Mouse (Mus musculus) left cerebral cortex, adult 9 months (tissue): ENCODE results near the gene Cdh10.

Experiments used
- DNase-seq, 2 experiments: peaks; one replicate each; pipeline ENCODE4 v3.0.0; 2022; ENCODE audit warnings: low spot score in 2 of 2

The Cdh10 gene

GRCm38 (mm10) chr15:18975041-18975440 lies 156.3 kb downstream of the Cdh10 start:
- no peak for DNase-seq

- DNase-seq = no peak
These were observed 166.1 kb downstream of the Cdh10 start for GRCm38 (mm10) chr15:18984891-18985290.

GRCm38 (mm10) chr15:18987671-18988070 lies 168.9 kb downstream of the Cdh10 start:
- no peak for DNase-seq

GRCm38 (mm10) chr15:18993512-18993911 lies 174.8 kb downstream of the Cdh10 start:
- DNase-seq = no peak

GRCm38 (mm10) chr15:18994294-18994693 lies 175.5 kb downstream of the Cdh10 start:
- no peak for DNase-seq

GRCm38 (mm10) chr15:19010829-19011228 lies 192.1 kb downstream of the Cdh10 start:
- DNase-seq = no peak

- no peak for DNase-seq
These were observed 214.2 kb downstream of the Cdh10 start for GRCm38 (mm10) chr15:19032983-19033382.

GRCm38 (mm10) chr15:19040077-19040476 lies 221.3 kb downstream of the Cdh10 start:
- DNase-seq = no peak
